Mouse (Mus musculus): Measurements from ENCODE around the gene Mosmo. TPM values are rescaled to one million over a fixed set of nuclear protein-coding genes. Genes with fewer than 3 reads are reported as not detected.

Gene Mosmo
- polyA plus RNA-seq (2012; rRNA removed), result 17.9 and 21.4 TPM in 2 replicates

DNA sequence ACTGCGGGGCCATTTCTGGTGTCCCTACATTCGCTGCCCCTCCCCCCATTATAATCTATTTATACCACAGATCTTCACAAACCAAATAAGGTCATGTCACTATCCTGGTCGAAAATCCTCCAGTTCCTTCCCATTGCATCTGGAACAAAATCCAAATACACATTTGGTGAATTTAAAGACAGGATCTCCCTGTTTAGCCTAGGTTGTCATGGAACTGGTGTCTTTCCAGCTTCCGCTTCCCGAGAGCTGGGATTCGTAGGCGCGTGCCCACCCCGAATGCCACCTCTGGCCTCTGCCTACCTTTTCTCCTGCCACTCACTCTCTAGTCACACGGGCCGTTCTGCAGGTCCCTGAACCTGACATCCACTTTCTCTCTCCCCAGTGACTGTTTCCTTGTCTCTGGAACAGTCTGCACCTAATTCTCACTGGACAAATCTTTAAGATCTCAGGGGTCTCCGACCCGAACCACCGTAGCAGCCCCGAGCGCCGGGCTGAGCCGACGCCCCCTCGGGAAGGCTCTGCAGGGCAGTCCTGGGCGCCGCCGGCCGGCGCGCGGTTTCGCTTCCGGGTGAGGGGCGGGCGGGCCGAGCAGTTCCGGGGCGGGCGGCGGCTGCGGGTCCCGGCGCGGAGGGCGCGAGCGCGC is at the start of gene Mosmo:
TSS of gene Mosmo (plus strand) at position 618 of the 643 bp plus-strand sequence.
- TF ChIP-seq POLR2A (IDR thresholded peaks at IDR 0.05; ENCODE audit: borderline replicate concordance, extremely low read depth, low read depth, low read length) (peak; percentile 42; the same call in 1 of the 2 replicates), CTCF (IDR thresholded peaks at IDR 0.05; ENCODE audit: insufficient read depth, low read length) (no peak)
- peak; percentile 71 for DNase-seq
- WGBS, result under 1% methylated on average over 44 of the region's 44 CpGs
- H3K4me3 ChIP-seq (replicated peaks; ENCODE audit: extremely low read depth, low read depth, low read length), result peak within 1 kb of the TSS; percentile 82
- peaks cover 8% of the 10 kb centered on the region for H3K4me1 ChIP-seq (ENCODE audit: control insufficient read depth, insufficient read depth, low read length)

DNA sequence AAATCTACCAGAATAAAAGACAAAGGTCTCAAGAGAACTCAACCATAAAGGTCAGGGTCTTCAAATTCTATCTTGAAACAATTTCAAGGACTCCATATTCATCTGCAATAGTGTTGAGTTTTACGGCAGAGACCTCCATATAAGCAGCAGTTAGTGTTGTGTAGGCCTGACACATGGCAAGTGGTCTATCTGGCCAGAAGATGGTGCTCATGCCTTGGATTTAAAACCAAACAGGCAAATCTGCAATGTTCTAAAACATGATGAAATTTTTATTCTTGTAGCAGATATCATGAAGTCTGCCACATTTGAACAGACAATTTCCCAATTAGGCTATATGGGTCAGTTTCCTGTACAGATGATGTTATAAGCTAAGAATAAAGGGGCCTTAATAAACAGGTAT is 44.9 kb upstream of the Mosmo start:
- WGBS, result 53% methylated on average over 1 of the region's 1 CpGs
- no peak overlapping the region for H3K4me3 ChIP-seq (replicated peaks; ENCODE audit: extremely low read depth, low read depth, low read length)
- DNase-seq, result no peak
- no peak for TF ChIP-seq CTCF (IDR thresholded peaks at IDR 0.05; ENCODE audit: insufficient read depth, low read length)
- TF ChIP-seq POLR2A (IDR thresholded peaks at IDR 0.05; ENCODE audit: borderline replicate concordance, extremely low read depth, low read depth, low read length), result no peak
- H3K4me1 ChIP-seq (ENCODE audit: control insufficient read depth, insufficient read depth, low read length), result peaks cover 8% of the 10 kb centered on the region

DNA sequence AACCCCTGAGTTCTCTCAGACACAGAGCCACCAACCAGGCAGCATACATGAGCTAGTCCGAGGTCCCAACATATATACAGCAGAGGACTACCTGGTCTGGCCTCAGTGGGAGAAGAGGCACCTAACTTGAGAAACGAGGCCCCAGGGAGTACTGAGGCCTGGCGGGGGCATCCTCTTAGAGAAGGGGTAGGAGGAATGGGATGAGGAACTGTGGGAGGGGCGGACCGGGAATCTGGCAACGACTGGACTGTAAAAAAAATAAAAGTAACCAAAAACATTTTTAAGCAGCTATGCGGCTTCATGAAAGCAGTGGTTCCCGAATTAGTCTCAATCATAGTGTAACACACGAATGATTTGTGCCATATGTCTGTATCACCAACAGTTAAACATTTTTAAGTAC is 43.1 kb upstream of the Mosmo start:
- WGBS, result 7% methylated on average over 9 of the region's 9 CpGs
- DNase-seq, result peak; percentile 4
- H3K4me3 ChIP-seq (replicated peaks; ENCODE audit: extremely low read depth, low read depth, low read length), result peak overlapping the region; percentile 81
- TF ChIP-seq CTCF (IDR thresholded peaks at IDR 0.05; ENCODE audit: insufficient read depth, low read length), result no peak
- no peak for TF ChIP-seq POLR2A (IDR thresholded peaks at IDR 0.05; ENCODE audit: borderline replicate concordance, extremely low read depth, low read depth, low read length)
- H3K4me1 ChIP-seq (ENCODE audit: control insufficient read depth, insufficient read depth, low read length), result peaks cover 8% of the 10 kb centered on the region

DNA sequence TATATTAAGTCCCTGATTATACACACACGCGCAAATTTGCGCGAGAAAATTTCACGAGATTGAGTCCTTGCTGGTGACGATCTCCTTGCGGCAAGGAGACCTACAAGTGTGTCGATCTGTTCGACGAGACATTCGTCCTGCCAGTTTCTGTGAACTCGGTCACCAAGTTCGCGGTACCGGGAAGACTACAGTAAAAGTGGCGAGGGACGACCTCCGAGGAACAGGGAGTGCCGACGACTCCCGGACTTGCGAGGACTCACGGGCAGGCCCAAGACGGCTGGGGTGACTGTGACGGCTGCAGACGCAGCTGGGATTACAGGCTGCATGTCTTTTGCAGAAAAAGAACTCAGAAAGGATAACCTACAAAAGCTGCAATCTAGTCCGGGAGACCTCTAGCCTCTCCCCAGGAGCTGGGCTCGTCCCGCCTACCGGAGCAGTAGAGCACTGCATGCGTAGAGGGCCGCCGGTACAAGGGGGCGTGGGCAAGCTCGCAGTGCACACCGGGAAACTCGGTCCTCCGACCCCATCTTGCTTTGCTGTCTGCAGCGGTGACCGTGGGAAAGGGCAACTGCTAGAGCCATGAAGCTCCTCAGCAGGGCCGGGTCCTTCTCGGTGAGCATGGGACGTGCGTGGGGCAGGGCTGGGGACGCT is 42.6 kb upstream of the Mosmo start, which contains the start of gene Uqcrc2:
TSS of gene Uqcrc2 (plus strand) at position 466 of the 651 bp plus-strand sequence.
- TF ChIP-seq POLR2A (IDR thresholded peaks at IDR 0.05; ENCODE audit: borderline replicate concordance, extremely low read depth, low read depth, low read length) (peak; percentile 79; the same call in 1 of the 2 replicates), CTCF (IDR thresholded peaks at IDR 0.05; ENCODE audit: insufficient read depth, low read length) (no peak)
- under 1% methylated on average over 45 of the region's 45 CpGs for WGBS
- peak; percentile 82 for DNase-seq
- Histone ChIP-seq H3K4me3 (replicated peaks; ENCODE audit: extremely low read depth, low read depth, low read length) (peak within 1 kb of the TSS; percentile 81), H3K4me1 (ENCODE audit: control insufficient read depth, insufficient read depth, low read length) (peaks cover 8% of the 10 kb centered on the region)

DNA sequence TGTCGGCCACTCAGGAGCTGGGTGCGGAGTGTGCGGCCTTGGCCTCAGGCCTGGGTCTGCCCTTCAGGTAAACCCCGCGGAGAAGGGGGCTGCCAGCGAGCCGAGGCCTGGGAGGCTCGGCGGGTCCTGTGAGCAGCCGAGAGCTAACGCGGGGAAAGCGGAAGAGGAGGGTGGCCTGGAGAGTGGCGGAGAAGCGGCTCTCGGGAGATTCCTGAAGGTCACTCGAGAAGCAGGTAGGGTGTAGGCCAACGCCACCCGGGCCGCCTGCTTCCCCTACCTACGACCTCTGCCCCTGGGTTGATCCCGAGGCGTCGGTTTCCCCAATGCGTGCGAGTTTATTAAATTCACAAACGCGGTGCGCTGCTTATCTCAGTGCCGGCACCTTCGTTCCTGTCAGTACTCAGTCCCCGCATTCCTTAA is 42.0 kb upstream of the Mosmo start:
- no peak for DNase-seq
- under 1% methylated on average over 32 of the region's 32 CpGs for WGBS
- no peak for TF ChIP-seq POLR2A (IDR thresholded peaks at IDR 0.05; ENCODE audit: borderline replicate concordance, extremely low read depth, low read depth, low read length)
- TF ChIP-seq CTCF (IDR thresholded peaks at IDR 0.05; ENCODE audit: insufficient read depth, low read length), result no peak
- H3K4me1 ChIP-seq (ENCODE audit: control insufficient read depth, insufficient read depth, low read length), result peaks cover 8% of the 10 kb centered on the region
- H3K4me3 ChIP-seq (replicated peaks; ENCODE audit: extremely low read depth, low read depth, low read length), result peak overlapping the region; percentile 81

DNA sequence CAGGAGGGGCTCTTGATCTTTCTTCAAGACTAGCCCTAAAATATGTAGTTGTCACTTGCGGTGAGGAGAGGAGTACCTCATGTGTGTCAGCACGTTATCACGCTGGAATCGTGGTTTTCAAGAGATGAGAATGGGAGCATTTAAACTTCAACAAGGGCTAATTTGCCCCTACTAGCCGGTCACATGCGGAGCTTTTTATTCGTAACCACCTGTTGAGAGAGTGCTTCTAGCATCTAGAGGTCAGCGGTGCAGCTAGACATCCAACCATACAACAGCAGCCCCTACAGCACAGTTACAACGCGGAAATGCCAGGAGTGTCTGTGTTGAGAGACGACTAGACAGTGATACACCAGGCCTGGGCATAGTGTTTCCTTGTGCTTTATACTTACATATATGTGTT is 41.6 kb upstream of the Mosmo start:
- no peak for DNase-seq
- no peak for TF ChIP-seq POLR2A (IDR thresholded peaks at IDR 0.05; ENCODE audit: borderline replicate concordance, extremely low read depth, low read depth, low read length)
- no peak for TF ChIP-seq CTCF (IDR thresholded peaks at IDR 0.05; ENCODE audit: insufficient read depth, low read length)
- Histone ChIP-seq H3K4me1 (ENCODE audit: control insufficient read depth, insufficient read depth, low read length) (peaks cover 8% of the 10 kb centered on the region), H3K4me3 (replicated peaks; ENCODE audit: extremely low read depth, low read depth, low read length) (peak overlapping the region; percentile 81)
- WGBS, result under 1% methylated on average over 11 of the region's 11 CpGs

DNA sequence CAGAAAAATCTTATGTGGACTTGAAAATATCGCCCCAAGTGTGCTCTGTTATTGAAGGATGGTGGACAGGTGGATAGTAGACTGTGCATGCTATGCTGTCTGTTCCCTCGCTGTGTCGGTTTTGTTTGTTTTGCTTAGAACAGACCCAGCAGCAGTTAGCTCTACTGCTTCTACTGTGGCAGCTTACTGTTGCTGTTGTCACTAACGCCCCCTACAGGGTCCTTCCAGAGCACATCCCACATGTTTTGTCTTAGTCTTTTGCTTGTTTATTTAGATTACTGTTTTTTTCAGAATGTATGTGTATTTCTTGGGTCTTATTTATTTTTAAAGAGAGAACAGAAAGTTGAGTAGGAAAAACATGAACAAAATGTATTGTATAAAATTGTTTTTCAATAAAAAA is 34.2 kb upstream of the Mosmo start:
- H3K4me3 ChIP-seq (replicated peaks; ENCODE audit: extremely low read depth, low read depth, low read length), result no peak overlapping the region
- H3K4me1 ChIP-seq (ENCODE audit: control insufficient read depth, insufficient read depth, low read length), result no peaks in the 10 kb centered on the region
- 54% methylated on average over 4 of the region's 4 CpGs for WGBS
- TF ChIP-seq CTCF (IDR thresholded peaks at IDR 0.05; ENCODE audit: insufficient read depth, low read length) (no peak), POLR2A (IDR thresholded peaks at IDR 0.05; ENCODE audit: borderline replicate concordance, extremely low read depth, low read depth, low read length) (no peak)
- no peak for DNase-seq

DNA sequence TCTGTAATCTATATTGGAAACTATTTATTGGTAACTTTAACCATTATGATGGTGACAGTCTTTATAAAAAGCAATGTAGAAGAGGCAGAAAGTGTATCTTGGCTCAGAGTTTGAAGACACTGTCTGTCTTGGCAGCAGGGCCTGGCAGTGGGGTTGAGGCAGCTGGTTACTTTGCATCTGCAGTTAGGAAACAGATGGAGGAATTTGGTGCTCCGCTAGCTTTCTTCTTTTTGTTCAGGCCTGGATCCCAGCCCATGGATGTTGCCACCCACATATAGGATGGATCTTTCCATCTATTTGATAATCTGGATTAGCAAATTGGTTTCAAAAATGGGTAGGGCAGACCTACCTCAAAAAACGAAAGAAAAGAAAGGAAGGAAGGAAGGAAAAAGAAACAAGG is 29.6 kb upstream of the Mosmo start:
- TF ChIP-seq POLR2A (IDR thresholded peaks at IDR 0.05; ENCODE audit: borderline replicate concordance, extremely low read depth, low read depth, low read length) (no peak), CTCF (IDR thresholded peaks at IDR 0.05; ENCODE audit: insufficient read depth, low read length) (no peak)
- Histone ChIP-seq H3K4me3 (replicated peaks; ENCODE audit: extremely low read depth, low read depth, low read length) (no peak overlapping the region), H3K4me1 (ENCODE audit: control insufficient read depth, insufficient read depth, low read length) (no peaks in the 10 kb centered on the region)
- DNase-seq, result no peak
- 57% methylated on average over 2 of the region's 2 CpGs for WGBS

DNA sequence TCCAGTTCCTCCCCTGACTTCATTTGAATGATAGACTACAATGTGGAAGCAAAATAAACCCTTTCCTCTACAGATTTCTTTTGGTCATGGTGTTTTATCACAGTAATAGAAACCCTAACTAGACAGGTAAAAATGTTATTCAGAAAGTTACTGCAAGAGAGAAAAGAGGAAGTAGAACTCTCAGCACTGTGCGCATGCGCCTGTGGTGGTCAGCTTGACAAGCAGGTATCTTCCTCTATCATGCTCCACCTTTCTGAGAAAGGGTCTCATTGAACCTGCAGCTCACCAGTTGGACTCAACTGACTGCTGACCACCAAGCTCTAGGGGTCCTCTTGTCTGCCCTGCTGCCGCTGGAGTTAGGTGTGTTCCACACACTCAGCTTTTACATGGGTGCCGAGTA is 15.3 kb upstream of the Mosmo start:
- no peak for TF ChIP-seq CTCF (IDR thresholded peaks at IDR 0.05; ENCODE audit: insufficient read depth, low read length)
- no peak for TF ChIP-seq POLR2A (IDR thresholded peaks at IDR 0.05; ENCODE audit: borderline replicate concordance, extremely low read depth, low read depth, low read length)
- 77% methylated on average over 4 of the region's 4 CpGs for WGBS
- no peak for DNase-seq
- Histone ChIP-seq H3K4me1 (ENCODE audit: control insufficient read depth, insufficient read depth, low read length) (no peaks in the 10 kb centered on the region), H3K4me3 (replicated peaks; ENCODE audit: extremely low read depth, low read depth, low read length) (no peak overlapping the region)

All from lung, adult 2 months (tissue).